Mouse (Mus musculus) ES-E14 (cell line): ENCODE measurements around the gene Fem1b. TPM values are rescaled to one million over a fixed set of nuclear protein-coding genes. Genes with fewer than 3 reads are reported as not detected.
A peak's percentile ranks its signal among the peaks of the same experiment; 100 is the strongest.
"Not testable (repeated sequence)": the region's sequence is repeated elsewhere in the genome, so short reads cannot be mapped to it uniquely, and the experiment has no call there.

ENCODE experiments used
- DNase-seq: peaks from one replicate; pipeline ENCODE4 v3.0.0-alpha.2; 2013; ENCODE audit warnings: low read depth, low spot score
- H3K27ac ChIP-seq: 2 replicates; pipeline ENCODE4 v1.5.1; 2012; ENCODE audit warnings: low read depth, mild to moderate bottlenecking, low read length, moderate library complexity, mixed read lengths; ENCODE audit not compliant: poor library complexity, insufficient read depth, severe bottlenecking
- H3K36me3 ChIP-seq: 2 replicates; pipeline ENCODE4 v1.6.1; 2012; ENCODE audit warnings: mild to moderate bottlenecking, low read length, moderate library complexity, mixed read lengths; ENCODE audit not compliant: control insufficient read depth, poor library complexity, insufficient read depth, severe bottlenecking
- H3K4me1 ChIP-seq, 2 experiments: fragments of 150-350 bp in 1 of 2; sonication (generic) in 1 of 2; 2 replicates each; pipeline ENCODE4 v1.6.1; 2012; ENCODE audit warnings: low read length in 2 of 2, mild to moderate bottlenecking in 1 of 2, mixed read lengths in 1 of 2; ENCODE audit not compliant: control insufficient read depth in 2 of 2, insufficient read depth in 2 of 2, poor library complexity in 1 of 2
- H3K4me3 ChIP-seq, 2 experiments: fragments of 150-350 bp in 1 of 2; sonication (generic) in 1 of 2; 2 replicates each; pipeline ENCODE4 v1.5.1; 2012; ENCODE audit warnings: low read length in 2 of 2, low read depth in 1 of 2, mild to moderate bottlenecking in 1 of 2, mixed read lengths in 1 of 2; ENCODE audit not compliant: insufficient read depth in 1 of 2, poor library complexity in 1 of 2, severe bottlenecking in 1 of 2
- H3K9ac ChIP-seq: 2 replicates; pipeline ENCODE4 v1.6.1; 2012; ENCODE audit warnings: low read depth, mild to moderate bottlenecking, low read length, mixed read lengths; ENCODE audit not compliant: poor library complexity, insufficient read depth, severe bottlenecking
- H3K9me3 ChIP-seq: fragments of 150-350 bp; sonication (generic); 2 replicates; pipeline ENCODE4 v1.6.1; 2012; ENCODE audit warnings: low read depth, mild to moderate bottlenecking, low read length; ENCODE audit not compliant: control insufficient read depth, insufficient read depth
- CHD2 ChIP-seq: IDR thresholded peaks from 2 replicates; pipeline ENCODE4 v1.6.1; 2014; ENCODE audit warnings: mild to moderate bottlenecking, low read depth, low read length, inconsistent platforms
- HCFC1 ChIP-seq: IDR thresholded peaks from 2 replicates; pipeline ENCODE4 v1.6.1; 2012; ENCODE audit warnings: low read length, inconsistent platforms, borderline replicate concordance; ENCODE audit not compliant: insufficient read depth
- MAFK ChIP-seq: IDR thresholded peaks from 2 replicates; pipeline ENCODE4 v1.6.1; 2014; ENCODE audit warnings: mild to moderate bottlenecking, low read depth, low read length, inconsistent platforms; ENCODE audit not compliant: insufficient read depth
- ZC3H11A ChIP-seq: IDR thresholded peaks from 2 replicates; pipeline ENCODE4 v1.6.1; 2012; ENCODE audit warnings: low read depth, mild to moderate bottlenecking, inconsistent platforms, low read length, borderline replicate concordance
- ZNF384 ChIP-seq: IDR thresholded peaks from 2 replicates; pipeline ENCODE4 v1.6.1; 2012; ENCODE audit warnings: low read depth, low read length, inconsistent platforms
- in situ Hi-C, 2 experiments: fragments of 600-800 bp; cut with MboI; formaldehyde crosslinking; loops; one replicate each; pipeline ENCODE4 v1.15.1; 2025; ENCODE audit warnings: low sequenced_read_pairs in 2 of 2, inconsistent platforms in 1 of 2; ENCODE audit not compliant: unreplicated experiment in 2 of 2
- total RNA-seq: library from RNA; depleted of rRNA; stranded (reverse); fragments of 300-350 nt; gene quantifications from 2 replicates; pipeline ENCODE4 v1.2.3, GENCODE M21; 2012

Fem1b gene
- total RNA-seq, 1 experiment: 94.4 TPM

- no peaks in the 10 kb centered on the region for H3K9me3 ChIP-seq
- peak overlapping the region; percentile 77 for H3K27ac ChIP-seq
- DNase-seq: no peak
- no peak for TF ChIP-seq ZC3H11A
- TF ChIP-seq ZNF384: peak; percentile 87
- TF ChIP-seq HCFC1: no peak
- in situ Hi-C loops: no loop called here
- peaks cover 4% of the 10 kb centered on the region; the same call in 1 of the 2 replicates for H3K36me3 ChIP-seq
- peak overlapping the region; percentile 96 for H3K9ac ChIP-seq
- peaks cover 3 to 7% of the 10 kb centered on the region in 2 experiments; a peak in 2 of 4 replicates for H3K4me1 ChIP-seq
- peak overlapping the region; percentile 91 to 96 for H3K4me3 ChIP-seq
These were observed 699 bp upstream of the Fem1b start for GRCm38 (mm10) chr9:62812216-62813049.

- in situ Hi-C loops: no loop called here
- H3K27ac ChIP-seq: peak overlapping the region; percentile 77
- peaks cover 4% of the 10 kb centered on the region; the same call in 1 of the 2 replicates for H3K36me3 ChIP-seq
- H3K9me3 ChIP-seq: no peaks in the 10 kb centered on the region
- peak overlapping the region; percentile 91 to 96 for H3K4me3 ChIP-seq
- no peak for TF ChIP-seq MAFK
- no peak for TF ChIP-seq ZNF384
- no peak for TF ChIP-seq CHD2
- DNase-seq: no peak
- peaks cover 3 to 5% of the 10 kb centered on the region in 2 experiments; a peak in 2 of 4 replicates for H3K4me1 ChIP-seq
- peak overlapping the region; percentile 96 for H3K9ac ChIP-seq
These were observed 905 bp downstream of the Fem1b start for GRCm38 (mm10) chr9:62810543-62811515.

GRCm38 (mm10) chr9:62810095-62810494 is 1.6 kb downstream of the Fem1b start:
- Histone ChIP-seq H3K36me3 (peaks cover 4% of the 10 kb centered on the region; the same call in 1 of the 2 replicates), H3K9me3 (no peaks in the 10 kb centered on the region), H3K4me1 (peaks cover 3 to 5% of the 10 kb centered on the region in 2 experiments; a peak in 3 of 4 replicates), H3K4me3 (peak overlapping the region; percentile 91 to 96), H3K27ac (no peak overlapping the region), H3K9ac (peak overlapping the region; percentile 96)
- in situ Hi-C loops: no loop called here
- TF ChIP-seq CHD2 (no peak), MAFK (no peak), ZNF384 (no peak), ZC3H11A (no peak), HCFC1 (no peak)
- no peak for DNase-seq

GRCm38 (mm10) chr9:62799218-62799617 is 12.5 kb downstream of the Fem1b start:
- in situ Hi-C loops, H3K27ac ChIP-seq, DNase-seq, H3K4me1 ChIP-seq, H3K9ac ChIP-seq, H3K9me3 ChIP-seq, H3K4me3 ChIP-seq: not testable (repeated sequence)
- peaks cover 20% of the 10 kb centered on the region for H3K36me3 ChIP-seq
- TF ChIP-seq ZNF384: peak; percentile 58; the same call in 1 of the 2 replicates
